Mouse (Mus musculus): ENCODE measurements around the gene Cacna1g.

- TF ChIP-seq CTCF (IDR thresholded peaks at IDR 0.05; ENCODE audit: low read depth, low read length) (no peak), POLR2A (IDR thresholded peaks at IDR 0.05; ENCODE audit: borderline replicate concordance, low read depth, low read length) (no peak)
Observed at GRCm38 (mm10) chr11:94441752-94442151, 32.2 kb downstream of the Cacna1g start.

Measured in bone marrow macrophage, adult 2 months (primary cell).